Mouse (Mus musculus) olfactory bulb, adult 2 months (tissue): ENCODE data around the gene Mtx1.

ENCODE experiments used
- CTCF ChIP-seq: fragments of 200-500 bp; IDR thresholded peaks from 2 replicates; pipeline ENCODE4 v1.5.1; 2012; ENCODE audit warnings: low read depth, mild to moderate bottlenecking, low read length, moderate library complexity; ENCODE audit not compliant: insufficient read depth
- POLR2A ChIP-seq: fragments of 200-500 bp; IDR thresholded peaks from 2 replicates; pipeline ENCODE4 v1.6.1; 2012; ENCODE audit warnings: mild to moderate bottlenecking, low read depth, low read length, moderate library complexity; ENCODE audit not compliant: insufficient read depth

- no peak for TF ChIP-seq CTCF
- TF ChIP-seq POLR2A = no peak
Observed at GRCm38 (mm10) chr3:89268916-89269315, 42.0 kb upstream of the Mtx1 start.
